Mouse (Mus musculus) liver, embryonic 15.5 days (tissue): Measurements from ENCODE around the gene Gm49776. TPM values are rescaled to one million over a fixed set of nuclear protein-coding genes. Genes with fewer than 3 reads are reported as not detected.
"Not testable (repeated sequence)": the region's sequence is repeated elsewhere in the genome, so short reads cannot be mapped to it uniquely, and the experiment has no call there.

Source experiments
- ATAC-seq: fragments of 200-750 bp; cut with Nextera tagmentation; 2 replicates; pipeline ENCODE4 v1.8.0; 2017; ENCODE audit warnings: moderate number of reproducible peaks, mild to moderate bottlenecking, moderate library complexity; ENCODE audit not compliant: insufficient read depth
- H3K27ac ChIP-seq: fragments of 300-500 bp; sonication (generic); replicated peaks from 2 replicates; pipeline ENCODE4 v1.5.1; 2015; ENCODE audit warnings: mild to moderate bottlenecking, inconsistent platforms
- H3K27me3 ChIP-seq: fragments of 300-500 bp; sonication (generic); 2 replicates; pipeline ENCODE4 v1.6.1; 2015; ENCODE audit warnings: mild to moderate bottlenecking, inconsistent platforms
- H3K36me3 ChIP-seq: fragments of 300-500 bp; sonication (generic); replicated peaks from 2 replicates; pipeline ENCODE4 v1.6.1; 2015; ENCODE audit warnings: moderate library complexity, mild to moderate bottlenecking, inconsistent platforms
- H3K4me1 ChIP-seq: fragments of 300-500 bp; sonication (generic); replicated peaks from 2 replicates; pipeline ENCODE4 v1.6.1; 2015; ENCODE audit warnings: inconsistent platforms
- H3K4me2 ChIP-seq: fragments of 300-500 bp; sonication (generic); 2 replicates; pipeline ENCODE4 v1.6.1; 2015; ENCODE audit warnings: moderate library complexity, mild to moderate bottlenecking, inconsistent platforms
- H3K4me3 ChIP-seq: fragments of 300-500 bp; sonication (generic); replicated peaks from 2 replicates; pipeline ENCODE4 v1.5.1; 2015; ENCODE audit warnings: mild to moderate bottlenecking, inconsistent platforms
- H3K9ac ChIP-seq: fragments of 300-500 bp; sonication (generic); 2 replicates; pipeline ENCODE4 v1.6.1; 2015; ENCODE audit warnings: moderate library complexity, mild to moderate bottlenecking, inconsistent platforms
- H3K9me3 ChIP-seq: fragments of 300-500 bp; sonication (generic); replicated peaks from 2 replicates; pipeline ENCODE4 v1.6.1; 2016; ENCODE audit warnings: inconsistent platforms
- WGBS: fragments of 180-500 bp; shearing (Covaris S2); methylation state at CpG from one replicate; pipeline ENCODE4 v1.1.7; 2015; ENCODE audit warnings: mixed read lengths; ENCODE audit not compliant: insufficient replicate concordance; 5-methylcytosine and 5-hydroxymethylcytosine counted together
- microRNA counts: library from miRNA; unstranded; fragments of <30 nt; microRNA quantifications from one replicate; lab custom pipeline; 2016
- microRNA-seq: library from miRNA; unstranded; fragments of <30 nt; microRNA quantifications from one replicate; pipeline ENCODE4, GENCODE M21; 2016
- polyA plus RNA-seq: library from polyadenylated mRNA; unstranded; fragments of >200 nt; fragmentation: Nextera tagmentation; extraction: Ambion mirVana; gene quantifications from 2 replicates; pipeline ENCODE4 v1.2.1, GENCODE M21; 2015

Gm49776 gene
- polyA plus RNA-seq, 1 experiment from 2014 or later: not detected

DNA sequence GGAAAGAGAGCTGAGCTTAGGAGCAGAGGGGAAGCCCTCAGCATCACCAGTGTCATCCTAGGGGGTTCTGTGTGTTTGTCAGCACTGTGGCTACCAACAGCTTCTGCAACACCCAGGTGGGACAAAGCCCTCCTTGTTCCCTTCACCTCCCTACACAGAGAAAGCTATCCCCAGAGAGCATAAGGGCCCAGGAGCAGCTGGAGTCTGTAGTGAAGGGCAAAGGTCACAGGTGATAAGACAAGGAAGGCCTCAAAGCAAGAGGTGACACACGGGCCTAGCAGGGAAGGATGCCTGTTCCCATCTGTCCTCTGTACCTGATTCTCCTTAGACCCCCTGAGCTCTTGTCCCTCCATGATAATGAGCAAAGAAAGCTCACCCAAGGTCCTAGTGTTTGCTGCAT, 56.5 kb downstream of the Gm49776 start:
- H3K4me1 ChIP-seq: no peaks in the 10 kb centered on the region
- H3K9ac ChIP-seq: no peak overlapping the region
- ATAC-seq: no peak
- no peaks in the 10 kb centered on the region for H3K9me3 ChIP-seq
- H3K27me3 ChIP-seq: no peaks in the 10 kb centered on the region
- no peak overlapping the region for H3K27ac ChIP-seq
- H3K4me3 ChIP-seq: no peak overlapping the region
- WGBS: 32% methylated on average over 1 of the region's 1 CpGs
- H3K4me2 ChIP-seq: no peak overlapping the region
- H3K36me3 ChIP-seq: no peaks in the 10 kb centered on the region

DNA sequence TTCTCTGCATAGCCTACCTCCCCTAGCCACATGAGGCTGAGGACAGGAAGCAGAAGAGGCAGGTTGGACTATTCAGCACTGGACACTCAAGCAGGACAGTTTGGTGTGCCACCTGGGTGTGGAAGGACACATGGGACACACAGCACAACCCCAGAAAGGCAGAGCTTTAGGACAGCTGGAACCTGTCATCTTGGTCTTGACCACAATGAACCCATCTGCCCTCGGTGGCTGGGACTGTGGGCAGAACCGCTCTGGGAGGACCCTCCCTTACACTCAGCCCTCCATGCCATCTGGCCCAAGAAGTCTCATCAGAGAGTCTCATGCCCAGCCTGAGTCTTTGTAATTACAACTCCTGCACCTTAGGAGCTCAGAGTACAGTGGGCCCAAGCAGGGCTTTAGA, 58.1 kb downstream of the Gm49776 start:
- H3K4me1 ChIP-seq: no peaks in the 10 kb centered on the region
- 43% methylated on average over 2 of the region's 2 CpGs for WGBS
- no peak overlapping the region for H3K4me2 ChIP-seq
- ATAC-seq: no peak
- no peaks in the 10 kb centered on the region for H3K27me3 ChIP-seq
- H3K9me3 ChIP-seq: no peaks in the 10 kb centered on the region
- no peak overlapping the region for H3K27ac ChIP-seq
- no peak overlapping the region for H3K9ac ChIP-seq
- H3K36me3 ChIP-seq: no peaks in the 10 kb centered on the region
- no peak overlapping the region for H3K4me3 ChIP-seq

DNA sequence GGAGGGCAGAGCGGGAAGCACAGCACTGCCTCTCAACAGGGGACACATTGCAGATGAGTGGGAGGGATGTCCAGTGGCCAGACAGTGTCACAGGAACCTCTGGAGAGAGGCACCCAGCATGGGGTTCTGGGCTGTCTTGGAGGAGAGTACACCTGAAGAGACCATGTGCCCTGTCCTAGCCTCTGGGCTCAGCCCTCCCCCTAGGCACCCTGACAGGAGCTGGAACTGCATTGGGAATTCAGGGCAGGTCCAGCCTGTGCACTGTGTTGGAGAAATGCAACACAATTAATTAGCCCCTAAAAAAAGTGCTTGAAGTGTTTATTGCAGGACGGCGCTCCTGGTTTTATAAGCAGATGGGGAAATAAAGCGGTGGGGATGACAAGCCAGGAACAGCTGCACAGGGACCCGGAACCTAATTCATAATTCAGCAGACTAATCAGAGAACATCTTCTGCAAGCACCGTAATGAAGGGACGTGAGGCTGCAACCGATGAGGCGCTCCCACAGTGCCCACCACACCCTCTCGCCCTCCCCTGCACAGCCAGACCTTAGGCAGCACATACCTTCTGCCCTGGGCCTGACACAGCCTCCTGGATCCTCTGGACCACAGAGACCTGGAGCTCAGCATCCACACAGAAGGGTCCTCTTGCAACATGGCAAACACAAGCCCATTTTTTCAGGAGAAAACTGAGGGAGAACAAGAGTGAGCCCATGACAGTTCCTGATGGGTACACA, 59.6 kb downstream of the Gm49776 start:
- Histone ChIP-seq H3K27me3 (no peaks in the 10 kb centered on the region), H3K27ac (no peak overlapping the region), H3K4me3 (no peak overlapping the region), H3K4me1 (no peaks in the 10 kb centered on the region), H3K36me3 (no peaks in the 10 kb centered on the region), H3K9me3 (no peaks in the 10 kb centered on the region), H3K9ac (no peak overlapping the region), H3K4me2 (no peak overlapping the region)
- WGBS: 68% methylated on average over 10 of the region's 10 CpGs
- no peak for ATAC-seq

DNA sequence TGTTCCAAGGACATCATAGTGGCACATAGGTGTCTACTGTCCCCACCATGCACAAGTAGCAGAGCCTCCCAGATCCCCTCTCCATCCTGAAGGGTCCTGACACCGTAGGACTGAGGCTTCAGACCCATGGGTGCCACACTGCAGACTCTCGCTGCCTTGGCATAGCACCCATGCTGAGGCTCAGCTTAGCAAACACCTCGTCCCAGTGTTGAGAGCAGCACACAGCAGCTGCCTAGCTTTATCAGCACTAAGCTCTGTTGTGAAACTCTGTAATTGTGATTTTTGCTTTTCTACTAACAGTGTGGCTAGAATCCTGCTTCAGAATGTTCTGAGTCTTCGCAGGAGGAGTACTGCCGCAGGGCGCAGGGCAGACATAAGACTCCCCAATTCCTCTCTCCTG, 60.2 kb downstream of the Gm49776 start:
- no peak overlapping the region for H3K4me2 ChIP-seq
- H3K4me1 ChIP-seq: no peaks in the 10 kb centered on the region
- H3K36me3 ChIP-seq: no peaks in the 10 kb centered on the region
- no peak for ATAC-seq
- H3K4me3 ChIP-seq: no peak overlapping the region
- H3K9me3 ChIP-seq: no peaks in the 10 kb centered on the region
- WGBS: 60% methylated on average over 6 of the region's 6 CpGs
- no peaks in the 10 kb centered on the region for H3K27me3 ChIP-seq
- no peak overlapping the region for H3K9ac ChIP-seq
- no peak overlapping the region for H3K27ac ChIP-seq

DNA sequence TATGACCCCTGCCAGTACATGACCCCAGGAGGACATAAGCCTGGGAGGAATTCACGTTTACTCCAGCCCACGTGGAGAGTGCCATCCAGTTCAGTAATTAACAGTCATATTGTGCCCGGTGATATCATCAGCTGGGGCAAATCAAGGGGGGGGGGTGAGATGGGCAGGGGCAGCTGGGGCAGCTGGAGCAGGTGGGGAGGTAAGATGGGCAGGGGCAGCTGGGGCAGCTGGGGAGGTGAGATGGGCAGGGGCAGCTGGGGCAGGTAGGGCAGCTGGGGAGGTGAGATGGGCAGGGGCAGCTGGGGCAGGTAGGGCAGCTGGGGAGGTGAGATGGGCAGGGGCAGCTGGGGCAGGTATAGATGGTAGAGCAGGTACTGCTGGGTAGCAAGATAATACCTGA, 62.6 kb downstream of the Gm49776 start:
- ATAC-seq, H3K4me3 ChIP-seq, H3K9me3 ChIP-seq, H3K9ac ChIP-seq, H3K4me2 ChIP-seq, H3K27ac ChIP-seq, H3K27me3 ChIP-seq, H3K36me3 ChIP-seq, H3K4me1 ChIP-seq: not testable (repeated sequence)
- WGBS: 40% methylated on average over 3 of the region's 3 CpGs

MicroRNAs encoded within 50 kb of the gene (microRNA counts, 519-probe panel; counts per million panel counts)
- microRNA mmu-miR-1306 (lab: Ali Mortazavi, UCI): 2,041 counts per million, percentile 25 among the panel's probes with 10 or more counts

Small RNA genes within 50 kb of the gene (microRNA-seq; reads per million reads assigned to microRNA genes)
- gene Gm24572: 1.3 reads per million
- gene Mir1306: 214 reads per million, percentile 61 among the genes with 10 or more reads in this experiment

Other genes starting within 250 kb of the Gm49776 start
- 22.1 and 22.3 TPM in 2 replicates for gene Dgcr6, start 205.5 kb downstream of the Gm49776 start, polyA plus RNA-seq
- 2.5 and 2.6 TPM in 2 replicates for gene Prodh, start 168.1 kb downstream of the Gm49776 start, polyA plus RNA-seq
- gene Rtn4r, start 130.7 kb downstream of the Gm49776 start, polyA plus RNA-seq: 0.33 and 0.47 TPM in 2 replicates
- not detected in 2 replicates for gene Ccdc188, start 40.4 kb downstream of the Gm49776 start, polyA plus RNA-seq
- 1.6 and 2.2 TPM in 2 replicates for gene Zdhhc8, start 23.2 kb downstream of the Gm49776 start, polyA plus RNA-seq
- 51.7 and 56.5 TPM in 2 replicates for gene Trmt2a, start 9.6 kb downstream of the Gm49776 start, polyA plus RNA-seq
- gene Ranbp1, start 9.6 kb downstream of the Gm49776 start, polyA plus RNA-seq: 210 and 237 TPM in 2 replicates
- gene Dgcr8, start 30.9 kb upstream of the Gm49776 start, polyA plus RNA-seq: 11.2 and 12.8 TPM in 2 replicates
- gene Tango2, start 89.8 kb upstream of the Gm49776 start, polyA plus RNA-seq: 56.5 and 61.7 TPM in 2 replicates
- gene Arvcf, start 89.9 kb upstream of the Gm49776 start, polyA plus RNA-seq: 7.6 and 9.4 TPM in 2 replicates
- 101 and 114 TPM in 2 replicates for gene Txnrd2, start 168.1 kb upstream of the Gm49776 start, polyA plus RNA-seq
- 87.6 and 94.1 TPM in 2 replicates for gene Comt, start 168.5 kb upstream of the Gm49776 start, polyA plus RNA-seq
- gene Gnb1l, start 240.4 kb upstream of the Gm49776 start, polyA plus RNA-seq: 7.5 and 8.3 TPM in 2 replicates
- gene Rtl10, start 240.6 kb upstream of the Gm49776 start, polyA plus RNA-seq: 0.70 and 0.84 TPM in 2 replicates